Comparison of ENCODE assay signal across 30 mouse cellular contexts in genomic region chr14:76735997-76736396, GRCm38 (mm10).
A peak's percentile ranks its signal among the peaks of the same experiment; 100 is the strongest.
DNase-seq lines count a peak whose midpoint lies in the region; ATAC-seq and TF ChIP-seq lines count a peak whose summit lies in the region.
"Had no signal": no experiment of that assay in that cellular context is flagged by ENCODE, and none has a peak within 500 bp of the region (broad histone marks: within the 10 kb centered on the region; RNA-seq: fewer than 3 reads in every experiment).

No protein-coding gene starts in this region.

- ATAC-seq in forebrain, embryonic 14.5 days = no peak
- ATAC-seq in forebrain, embryonic 12.5 days (ENCODE audit: low FRiP score) = no peak
- peak; percentile 31; the same call in 1 of the 2 replicates for ATAC-seq in hindbrain, embryonic 15.5 days (ENCODE audit: low FRiP score, low read depth)
- ATAC-seq in hindbrain, postnatal 0 days = no peak
- ATAC-seq in midbrain, embryonic 16.5 days = no peak
- ATAC-seq: intestine, postnatal 0 days; lung, postnatal 0 days; Patski had no signal

- no peak for DNase-seq in forebrain, embryonic 14.5 days (ENCODE audit: low spot score)
- DNase-seq in hindbrain, postnatal 0 days (ENCODE audit: low spot score) = no peak
- DNase-seq in brain, adult 2 months (ENCODE audit: low read depth, low spot score) = peak; percentile 47
- no peak for DNase-seq in urinary bladder, postnatal 25 days (ENCODE audit: low spot score)
- DNase-seq: adrenal gland, postnatal 14 days; cerebellum, adult 18-20 months; cerebellum, postnatal 10 days; heart, adult 2 months; heart, postnatal 4 days; kidney, adult 9 months; kidney, postnatal 10 days; liver, embryonic 13.5 days; lung, adult 18-20 months; right cerebral cortex, postnatal 25 days; thymus, adult 18-20 months; thymus, postnatal 36 days had no signal

- no peaks in the 10 kb centered on the region for H3K36me3 ChIP-seq in forebrain, embryonic 14.5 days (ENCODE audit: control insufficient read depth, insufficient read depth, low read length)
- no peaks in the 10 kb centered on the region for H3K36me3 ChIP-seq in forebrain, embryonic 12.5 days (replicated peaks)
- H3K36me3 ChIP-seq in hindbrain, embryonic 15.5 days = no peaks in the 10 kb centered on the region
- H3K36me3 ChIP-seq in hindbrain, postnatal 0 days (ENCODE audit: insufficient read depth, low read length) = no peaks in the 10 kb centered on the region
- no peaks in the 10 kb centered on the region for H3K36me3 ChIP-seq in midbrain, embryonic 16.5 days (ENCODE audit: control insufficient read depth, insufficient read depth, low read length)
- H3K36me3 ChIP-seq: embryonic facial prominence, embryonic 13.5 days; G1E; heart, embryonic 12.5 days; limb, embryonic 10.5 days; limb, embryonic 15.5 days; liver, embryonic 13.5 days; neural tube, embryonic 15.5 days; stomach, embryonic 15.5 days had no signal

- no peak overlapping the region for H3K4me2 ChIP-seq in forebrain, embryonic 14.5 days (ENCODE audit: low read length)
- H3K4me2 ChIP-seq in forebrain, embryonic 12.5 days = no peak overlapping the region
- no peak overlapping the region for H3K4me2 ChIP-seq in hindbrain, embryonic 15.5 days
- H3K4me2 ChIP-seq in hindbrain, postnatal 0 days (ENCODE audit: low read depth, low read length) = no peak overlapping the region
- H3K4me2 ChIP-seq in midbrain, embryonic 16.5 days (ENCODE audit: low read length) = no peak overlapping the region
- H3K4me2 ChIP-seq: embryonic facial prominence, embryonic 13.5 days; heart, embryonic 12.5 days; limb, embryonic 15.5 days; liver, embryonic 13.5 days; neural tube, embryonic 15.5 days; stomach, embryonic 15.5 days had no signal

- H3K27ac ChIP-seq in forebrain, embryonic 14.5 days (ENCODE audit: low read depth, low read length) = 0 out of 2 replicates have a peak overlapping the region, but pooled peaks have one; percentile 16
- H3K27ac ChIP-seq in forebrain, embryonic 12.5 days = no peak overlapping the region
- no peak overlapping the region for H3K27ac ChIP-seq in hindbrain, embryonic 15.5 days (replicated peaks)
- no peak overlapping the region for H3K27ac ChIP-seq in hindbrain, postnatal 0 days
- peak overlapping the region; percentile 75 for H3K27ac ChIP-seq in midbrain, embryonic 16.5 days (ENCODE audit: low read length)
- H3K27ac ChIP-seq: embryonic facial prominence, embryonic 13.5 days; heart, adult 2 months; limb, embryonic 10.5 days; limb, embryonic 15.5 days; liver, embryonic 13.5 days; macrophage; neural tube, embryonic 15.5 days; stomach, embryonic 15.5 days had no signal

- H3K9ac ChIP-seq in forebrain, embryonic 14.5 days (ENCODE audit: low read length) = no peak overlapping the region
- no peak overlapping the region for H3K9ac ChIP-seq in forebrain, embryonic 12.5 days
- no peak overlapping the region for H3K9ac ChIP-seq in hindbrain, embryonic 15.5 days
- H3K9ac ChIP-seq in hindbrain, postnatal 0 days (replicated peaks; ENCODE audit: low read length) = no peak overlapping the region
- H3K9ac ChIP-seq in midbrain, embryonic 16.5 days (ENCODE audit: low read depth, low read length) = no peak overlapping the region
- H3K9ac ChIP-seq: embryonic facial prominence, embryonic 13.5 days; heart, embryonic 12.5 days; limb, embryonic 15.5 days; liver, embryonic 13.5 days; neural tube, embryonic 15.5 days; stomach, embryonic 15.5 days had no signal

- 90% methylated on average over 5 of the region's 5 CpGs for WGBS in forebrain, embryonic 14.5 days
- WGBS in forebrain, embryonic 12.5 days = 79% methylated on average over 5 of the region's 5 CpGs
- 69% methylated on average over 5 of the region's 5 CpGs for WGBS in hindbrain, embryonic 15.5 days
- 49% methylated on average over 5 of the region's 5 CpGs for WGBS in hindbrain, postnatal 0 days
- WGBS in midbrain, embryonic 16.5 days = 43% methylated on average over 5 of the region's 5 CpGs

- no peaks in the 10 kb centered on the region for H3K27me3 ChIP-seq in forebrain, embryonic 14.5 days (replicated peaks; ENCODE audit: control insufficient read depth, insufficient read depth, low read length)
- H3K27me3 ChIP-seq in forebrain, embryonic 12.5 days = no peaks in the 10 kb centered on the region
- no peaks in the 10 kb centered on the region for H3K27me3 ChIP-seq in hindbrain, embryonic 15.5 days
- no peaks in the 10 kb centered on the region for H3K27me3 ChIP-seq in hindbrain, postnatal 0 days (ENCODE audit: insufficient read depth, low read length)
- H3K27me3 ChIP-seq in midbrain, embryonic 16.5 days (ENCODE audit: control insufficient read depth, insufficient read depth, low read depth, low read length) = no peaks in the 10 kb centered on the region
- H3K27me3 ChIP-seq: embryonic facial prominence, embryonic 13.5 days; heart, embryonic 12.5 days; limb, embryonic 15.5 days; liver, embryonic 13.5 days; neural tube, embryonic 15.5 days; Patski; stomach, embryonic 15.5 days had no signal

- peaks cover 6% of the 10 kb centered on the region; the same call in 1 of the 2 replicates for H3K4me1 ChIP-seq in forebrain, embryonic 14.5 days (ENCODE audit: control insufficient read depth, insufficient read depth, low read length)
- peaks cover 14% of the 10 kb centered on the region for H3K4me1 ChIP-seq in forebrain, embryonic 12.5 days
- H3K4me1 ChIP-seq in hindbrain, embryonic 15.5 days (replicated peaks) = peaks cover 14% of the 10 kb centered on the region
- H3K4me1 ChIP-seq in hindbrain, postnatal 0 days (ENCODE audit: insufficient read depth, low read length) = peaks cover 5% of the 10 kb centered on the region; the same call in 1 of the 2 replicates
- H3K4me1 ChIP-seq in midbrain, embryonic 16.5 days (ENCODE audit: control insufficient read depth, insufficient read depth, low read length) = peaks cover 19% of the 10 kb centered on the region

- no peaks in the 10 kb centered on the region for H3K9me3 ChIP-seq in forebrain, embryonic 14.5 days (replicated peaks; ENCODE audit: control insufficient read depth, low read length)
- H3K9me3 ChIP-seq in forebrain, embryonic 12.5 days = no peaks in the 10 kb centered on the region
- no peaks in the 10 kb centered on the region for H3K9me3 ChIP-seq in hindbrain, embryonic 15.5 days
- no peaks in the 10 kb centered on the region for H3K9me3 ChIP-seq in hindbrain, postnatal 0 days (ENCODE audit: low read length)
- no peaks in the 10 kb centered on the region for H3K9me3 ChIP-seq in midbrain, embryonic 16.5 days (replicated peaks; ENCODE audit: control insufficient read depth, low read length, poor library complexity, severe bottlenecking)
- H3K9me3 ChIP-seq: embryonic facial prominence, embryonic 13.5 days; heart, embryonic 12.5 days; limb, embryonic 10.5 days; limb, embryonic 15.5 days; liver, embryonic 13.5 days; neural tube, embryonic 15.5 days; stomach, embryonic 15.5 days had no signal

- TF ChIP-seq CTCF in hindbrain, postnatal 0 days (IDR thresholded peaks at IDR 0.05; ENCODE audit: low read depth) = no peak

- no peak overlapping the region for H3K4me3 ChIP-seq in forebrain, embryonic 14.5 days (ENCODE audit: low read depth, low read length)
- H3K4me3 ChIP-seq in forebrain, embryonic 12.5 days (replicated peaks) = no peak overlapping the region
- H3K4me3 ChIP-seq in hindbrain, embryonic 15.5 days = no peak overlapping the region
- no peak overlapping the region for H3K4me3 ChIP-seq in hindbrain, postnatal 0 days (ENCODE audit: low read length)
- no peak overlapping the region for H3K4me3 ChIP-seq in midbrain, embryonic 16.5 days (ENCODE audit: low read depth, low read length)
- H3K4me3 ChIP-seq: embryonic facial prominence, embryonic 13.5 days; heart, adult 2 months; heart, embryonic 12.5 days; limb, embryonic 10.5 days; limb, embryonic 15.5 days; liver, embryonic 13.5 days; neural tube, embryonic 15.5 days; stomach, embryonic 15.5 days had no signal

Comparison
In these comparisons a context has a peak if more than half of its experiments do, and no peak if none do; other contexts are left out.
1. H3K27ac ChIP-seq: peak in forebrain, embryonic 14.5 days (single experiment) and midbrain, embryonic 16.5 days (single experiment); none in forebrain, embryonic 12.5 days (single experiment), hindbrain, embryonic 15.5 days (single experiment) and hindbrain, postnatal 0 days (single experiment).